Mouse (Mus musculus): ENCODE data around the gene Plekho1.

Plekho1 gene

GRCm38 (mm10) chr3:96001560-96001959, 5.8 kb upstream of the Plekho1 start:
- DNase-seq, result no peak

- no peak for DNase-seq
Observed at GRCm38 (mm10) chr3:96000921-96001501, 5.2 kb upstream of the Plekho1 start.

GRCm38 (mm10) chr3:96000080-96000632, 4.4 kb upstream of the Plekho1 start:
- DNase-seq, result peak; percentile 31

DNA sequence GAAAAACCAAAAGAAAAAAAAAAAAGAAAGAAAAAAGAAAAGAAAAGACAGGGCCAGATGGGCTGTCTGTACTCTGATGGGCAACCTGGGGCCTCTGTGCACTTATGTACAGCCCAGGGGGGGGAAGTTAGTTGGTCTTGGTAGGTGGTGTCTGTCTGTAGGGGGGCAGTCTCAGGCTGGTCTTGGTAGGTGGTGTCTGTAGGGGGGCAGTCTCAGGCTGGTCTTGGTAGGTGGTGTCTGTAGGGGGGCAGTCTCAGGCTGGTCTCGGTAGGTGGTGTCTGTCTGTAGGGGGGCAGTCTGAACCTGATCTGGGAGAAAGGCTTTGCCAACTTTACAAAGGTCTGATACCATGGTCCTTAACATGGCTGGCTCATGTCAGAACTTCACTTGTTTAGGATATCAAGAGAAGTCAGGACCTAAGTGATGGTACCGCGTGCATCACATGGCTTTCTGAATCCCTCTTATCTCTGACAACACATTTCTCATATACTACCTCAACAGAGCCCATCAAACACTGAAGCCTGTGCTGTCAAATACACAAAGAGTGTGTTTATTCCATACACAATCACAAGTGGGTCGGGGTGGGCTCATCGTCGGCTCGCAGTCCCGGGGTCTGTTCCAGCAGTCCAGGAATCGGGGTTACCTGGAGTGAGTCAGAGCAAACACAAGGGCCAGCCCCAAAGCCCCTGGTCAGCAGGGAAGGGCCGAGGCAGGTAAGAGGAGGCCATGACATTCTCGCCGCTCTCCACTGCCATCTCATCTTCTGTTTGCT, 3.7 kb upstream of the Plekho1 start:
- DNase-seq, result no peak

DNA sequence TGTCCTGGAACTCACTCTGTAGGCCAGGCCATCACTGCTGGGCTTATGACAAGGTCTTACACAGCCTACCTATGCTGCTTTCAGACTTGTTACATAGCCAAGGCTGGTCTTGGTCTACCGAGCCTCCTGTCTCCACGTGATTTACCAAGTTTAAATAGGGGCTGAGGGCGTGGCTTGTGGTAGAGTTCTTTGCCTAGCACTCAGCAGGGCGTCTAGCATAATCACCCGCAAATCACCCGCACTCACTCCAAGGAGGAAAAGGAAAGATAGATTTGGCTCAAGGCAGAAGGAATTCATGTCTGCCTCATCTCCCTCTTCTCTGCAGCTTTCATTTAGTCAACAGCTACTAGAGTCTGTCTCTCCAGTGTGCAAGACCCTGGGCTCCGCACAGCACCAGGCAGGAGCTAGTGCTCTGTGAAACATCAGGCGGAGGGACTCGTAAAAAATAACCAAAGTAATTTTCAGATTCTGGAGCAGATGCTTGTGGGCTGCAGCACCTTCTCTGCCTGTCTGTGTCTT, 1.5 kb upstream of the Plekho1 start:
- no peak for DNase-seq

GRCm38 (mm10) chr3:95996451-95997073, 761 bp upstream of the Plekho1 start:
- no peak for DNase-seq

GRCm38 (mm10) chr3:95994975-95995801, 613 bp downstream of the Plekho1 start:
- peak; percentile 68 for DNase-seq

DNA sequence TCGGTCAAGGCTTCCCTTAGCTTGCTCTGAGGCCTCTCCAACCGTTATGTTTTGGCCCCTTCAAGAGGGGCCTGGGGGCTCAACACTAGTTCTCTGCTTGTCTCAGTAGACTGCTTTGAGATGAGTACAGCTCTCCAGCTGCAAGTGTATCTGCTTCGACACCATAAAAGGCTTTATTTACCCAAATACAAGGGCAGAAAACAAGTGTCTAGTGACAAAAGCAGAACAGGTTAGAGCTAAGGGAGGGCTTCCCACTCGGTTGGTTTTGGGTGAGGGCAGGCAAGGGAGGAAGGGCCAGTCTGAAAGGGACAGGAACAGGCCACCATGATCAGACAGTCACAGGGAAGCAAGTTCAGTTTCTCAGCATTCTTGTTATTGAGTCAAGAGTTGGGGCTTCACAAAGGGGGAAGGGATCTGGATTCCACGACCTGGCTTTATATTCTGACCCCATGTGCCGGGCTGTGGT, 1.4 kb downstream of the Plekho1 start:
- DNase-seq, result no peak

- DNase-seq, result no peak
Observed at GRCm38 (mm10) chr3:95993881-95994280, 1.9 kb downstream of the Plekho1 start.

DNA sequence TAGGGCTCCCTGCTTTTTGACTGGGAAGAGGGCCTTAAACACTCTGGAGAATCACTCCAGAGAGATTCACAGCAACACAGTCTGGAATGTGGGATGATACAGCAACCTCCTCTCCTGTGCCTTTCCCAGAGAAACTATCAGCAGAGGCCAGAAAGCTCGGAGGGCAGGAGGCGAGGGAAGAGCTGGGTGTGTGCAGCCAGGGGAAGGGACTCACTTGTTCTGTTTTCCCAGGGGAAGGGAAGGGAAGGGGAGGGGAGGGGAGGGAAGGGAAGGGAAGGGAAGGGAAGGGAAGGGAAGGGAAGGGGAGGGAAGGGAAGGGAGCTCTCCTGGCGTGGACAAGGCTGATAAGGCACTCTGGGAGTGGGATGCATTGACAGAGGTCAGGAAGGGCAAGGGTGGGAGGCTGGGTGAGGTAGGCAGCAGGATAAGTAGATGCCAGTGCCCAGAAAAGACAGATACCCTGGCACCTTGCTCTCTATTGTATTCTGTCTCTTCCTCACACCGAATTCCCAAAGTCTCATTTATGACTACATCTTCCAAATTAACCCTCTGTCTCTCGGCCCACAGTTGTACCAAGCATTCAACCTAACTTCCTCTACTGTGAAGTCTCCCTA, 2.7 kb downstream of the Plekho1 start:
- no peak for DNase-seq

DNA sequence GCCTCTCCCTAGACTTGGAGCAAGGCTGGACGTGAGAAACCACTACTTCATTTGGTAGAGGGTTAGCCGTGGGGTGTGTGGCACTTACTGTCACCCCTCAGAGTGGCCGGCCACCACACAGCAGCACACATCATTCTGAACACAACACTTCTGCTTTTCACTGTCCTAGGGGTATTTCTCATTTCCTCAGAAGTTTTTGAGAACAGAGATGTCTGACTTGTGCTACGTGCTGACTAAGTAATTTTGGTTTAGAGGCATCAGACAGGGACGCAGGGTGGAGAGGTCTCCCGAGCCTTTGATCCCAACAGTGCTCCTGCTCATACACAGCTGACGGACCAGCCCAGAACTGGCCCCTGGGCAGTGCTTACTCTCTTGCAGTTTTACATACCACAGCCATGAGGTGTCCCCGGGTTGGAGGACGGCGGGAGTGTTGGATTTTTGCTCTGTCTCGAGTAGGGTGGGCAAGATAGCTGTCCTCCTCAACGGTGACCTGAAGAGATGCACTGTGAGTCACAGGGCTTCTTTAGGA, 5.3 kb downstream of the Plekho1 start:
- no peak for DNase-seq

- DNase-seq, result peak; percentile 89
Observed at GRCm38 (mm10) chr3:95988969-95989368, 6.8 kb downstream of the Plekho1 start.

DNA sequence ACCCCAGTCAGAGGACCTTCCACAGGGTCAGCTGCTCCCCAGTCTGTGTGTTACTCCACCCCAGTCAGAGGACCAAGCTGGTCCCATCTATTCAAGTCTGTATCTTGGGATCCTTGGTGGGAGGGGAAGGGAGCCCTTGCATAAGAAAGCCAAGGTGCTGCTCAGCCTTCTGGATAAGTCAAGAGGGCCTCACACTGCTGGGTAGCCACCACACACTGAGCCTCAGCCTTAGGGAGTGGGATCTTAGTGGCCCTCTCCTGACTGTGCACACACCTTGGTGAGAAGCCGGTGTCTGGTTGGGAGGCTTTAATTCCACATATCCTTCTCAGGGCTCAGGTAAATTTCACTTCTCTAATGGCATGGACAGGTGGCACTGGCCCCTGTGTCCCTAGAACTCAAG, 7.7 kb downstream of the Plekho1 start:
- DNase-seq, result no peak

DNA sequence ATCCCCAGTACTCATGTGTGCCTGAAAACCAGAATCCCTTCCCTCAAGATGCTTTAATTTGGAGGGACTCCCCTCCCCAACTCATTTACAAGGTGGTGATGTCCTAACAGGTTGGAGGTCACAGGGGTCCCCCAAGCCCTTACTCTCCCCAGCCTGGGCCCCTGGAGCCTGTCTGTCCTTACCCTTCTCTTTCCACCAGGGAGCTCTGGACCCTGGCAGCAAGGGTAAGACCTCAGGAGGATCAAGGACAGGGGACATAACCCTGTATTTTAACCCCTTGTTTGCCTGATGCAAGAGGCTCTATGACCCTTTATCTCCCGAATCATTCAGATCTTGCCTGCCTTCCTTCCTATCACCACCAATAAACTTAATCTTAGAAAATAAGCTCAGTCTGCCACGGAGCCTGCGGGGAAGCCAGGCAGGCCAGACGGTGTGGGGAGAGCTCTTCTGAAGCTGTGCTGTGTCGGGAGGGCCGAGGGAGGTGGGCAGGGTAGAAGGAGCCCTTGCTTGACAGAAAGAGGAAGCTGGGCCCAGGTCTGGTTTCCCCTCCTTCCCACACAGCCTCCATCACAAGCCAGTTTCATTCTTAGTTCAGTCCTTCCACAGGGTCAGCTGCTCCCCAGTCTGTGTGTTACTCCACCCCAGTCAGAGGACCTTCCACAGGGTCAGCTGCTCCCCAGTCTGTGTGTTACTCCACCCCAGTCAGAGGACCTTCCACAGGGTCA, 8.3 kb downstream of the Plekho1 start:
- no peak for DNase-seq

- DNase-seq, result no peak
Observed at GRCm38 (mm10) chr3:95986984-95987383, 8.8 kb downstream of the Plekho1 start.

- DNase-seq, result peak; percentile 52
Observed at GRCm38 (mm10) chr3:95986001-95986622, 9.7 kb downstream of the Plekho1 start.

DNA sequence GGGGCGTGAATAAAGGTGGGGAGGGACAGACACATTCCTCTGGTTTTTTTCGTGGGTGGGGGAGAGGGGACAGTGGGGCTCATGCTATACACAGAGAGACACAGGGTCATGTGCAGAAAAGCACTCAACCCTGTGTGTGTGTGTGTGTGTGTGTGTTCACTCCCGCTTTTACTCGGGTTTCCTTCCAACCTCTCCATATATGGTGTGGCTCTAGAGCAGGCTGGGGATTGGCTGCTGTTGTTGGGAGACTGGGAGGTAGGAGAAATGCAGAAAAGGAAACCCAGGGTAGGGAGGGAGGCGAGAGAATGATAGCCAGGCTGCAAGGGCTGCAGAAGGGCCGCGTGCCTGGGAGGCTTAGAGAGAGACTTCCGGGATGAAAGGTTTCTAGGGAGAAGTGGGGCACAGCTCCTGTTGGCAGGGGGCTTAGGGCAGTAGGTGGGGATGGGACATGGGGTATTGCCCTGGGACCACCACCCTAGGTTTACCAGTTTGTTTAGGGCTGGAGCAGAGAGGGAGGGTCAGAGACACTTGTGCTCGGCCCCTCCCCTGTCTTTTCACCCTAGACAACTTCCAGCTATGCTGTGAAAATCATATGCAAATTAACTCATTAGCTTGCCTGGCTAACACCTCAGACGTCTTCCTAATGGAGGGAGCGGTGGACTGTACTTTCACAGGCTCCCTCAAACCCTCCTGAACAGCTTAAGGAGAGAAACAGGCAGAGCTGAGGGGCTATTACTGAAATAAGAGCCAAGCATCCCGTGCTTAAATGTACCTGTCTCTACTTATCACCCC, 10.4 kb downstream of the Plekho1 start:
- DNase-seq, result peak; percentile 77

- DNase-seq, result no peak
Observed at GRCm38 (mm10) chr3:95982129-95982528, 13.7 kb downstream of the Plekho1 start.

- no peak for DNase-seq
Observed at GRCm38 (mm10) chr3:95980276-95980970, 15.4 kb downstream of the Plekho1 start.

Data from kidney, postnatal 10 days (tissue).